Mouse (Mus musculus): ENCODE data around the gene Sigmar1. TPM values are rescaled to one million over a fixed set of nuclear protein-coding genes. Genes with fewer than 3 reads are reported as not detected.

The Sigmar1 gene
- polyA plus RNA-seq, 1 experiment: not detected

DNA sequence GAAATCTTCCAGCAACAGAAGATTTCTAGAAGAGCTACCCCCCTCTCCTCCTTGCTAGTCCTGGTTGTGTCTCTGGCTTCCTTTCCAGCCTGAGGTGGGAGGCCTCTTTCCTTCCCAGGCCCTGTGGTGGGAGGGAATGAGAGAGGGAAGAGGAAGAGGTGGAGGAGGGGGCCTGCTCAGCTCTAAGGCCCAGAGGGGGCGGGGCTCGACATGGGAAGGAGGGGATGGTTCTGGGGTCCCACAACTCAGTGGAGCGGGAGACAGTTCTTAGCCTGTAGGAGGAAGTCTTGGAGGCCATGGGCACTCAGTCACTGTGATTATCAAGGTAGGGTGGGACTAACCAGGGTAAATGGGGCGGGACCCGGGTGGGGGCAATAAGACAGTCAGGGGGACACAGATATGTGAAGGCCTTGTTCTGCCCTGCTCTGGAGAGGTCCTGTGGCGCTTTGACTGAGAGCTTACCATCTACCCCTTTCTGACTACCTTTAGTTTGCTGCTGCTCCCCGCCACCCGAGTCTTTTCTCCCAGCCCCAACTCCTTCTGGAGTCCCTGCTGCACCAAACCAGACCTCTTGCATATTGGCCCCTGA lies 6.2 kb upstream of the Sigmar1 start:
- no peak overlapping the region for H3K27ac ChIP-seq (ENCODE audit: insufficient read depth, low read depth, low read length)
- WGBS: 74% methylated on average over 8 of the region's 8 CpGs
- H3K4me1 ChIP-seq (ENCODE audit: control insufficient read depth, insufficient read depth, low read length): peaks cover 24% of the 10 kb centered on the region
- H3K4me3 ChIP-seq (ENCODE audit: insufficient read depth, low read depth, low read length): no peak overlapping the region
- TF ChIP-seq POLR2A (IDR thresholded peaks at IDR 0.05; ENCODE audit: insufficient read depth, low read depth, low read length) (no peak), CTCF (IDR thresholded peaks at IDR 0.05; ENCODE audit: insufficient read depth, low read depth, low read length) (no peak)

DNA sequence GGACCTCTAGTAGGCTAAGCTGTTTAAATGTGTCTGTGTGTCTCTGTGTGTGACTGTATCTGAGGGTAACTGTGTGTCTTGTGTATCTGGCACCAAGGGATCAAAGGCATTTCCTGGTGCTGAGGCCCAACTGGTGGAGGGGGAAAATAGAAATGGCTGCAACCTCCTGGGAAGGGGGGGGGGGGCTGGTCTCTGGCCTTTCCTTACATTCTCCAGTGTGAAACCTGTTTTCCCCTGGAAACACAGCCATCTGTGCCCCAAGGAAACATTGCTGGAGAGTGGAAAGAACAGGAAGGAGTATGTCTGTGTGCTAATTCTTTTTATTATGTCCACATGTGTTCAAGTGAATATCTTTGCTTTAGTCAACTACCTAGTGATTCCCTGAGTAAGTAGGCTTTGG lies 5.7 kb upstream of the Sigmar1 start:
- Histone ChIP-seq H3K4me3 (ENCODE audit: insufficient read depth, low read depth, low read length) (no peak overlapping the region), H3K27ac (ENCODE audit: insufficient read depth, low read depth, low read length) (no peak overlapping the region)
- TF ChIP-seq CTCF (IDR thresholded peaks at IDR 0.05; ENCODE audit: insufficient read depth, low read depth, low read length): no peak
- no peak for TF ChIP-seq POLR2A (IDR thresholded peaks at IDR 0.05; ENCODE audit: insufficient read depth, low read depth, low read length)

DNA sequence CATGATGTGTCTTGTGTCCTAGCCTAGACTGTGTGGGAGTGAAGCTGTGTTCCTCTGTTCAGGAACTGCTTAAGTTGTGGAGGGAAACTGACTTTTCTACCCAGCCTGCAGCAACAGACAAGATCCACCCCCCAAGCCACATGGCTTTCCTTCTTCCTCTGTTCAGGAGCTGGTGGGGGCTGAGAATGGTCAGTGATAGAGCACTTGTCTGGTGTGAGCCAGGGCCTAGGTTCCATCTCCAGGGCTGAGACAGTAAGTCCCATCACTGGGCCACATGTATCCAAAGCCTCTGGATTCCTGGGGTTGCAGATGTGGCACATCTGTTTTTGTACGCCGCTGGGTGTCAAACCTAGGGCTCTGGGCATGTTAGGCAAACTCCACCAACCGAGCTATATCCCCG lies 5.0 kb upstream of the Sigmar1 start:
- no peak for TF ChIP-seq CTCF (IDR thresholded peaks at IDR 0.05; ENCODE audit: insufficient read depth, low read depth, low read length)
- no peak for TF ChIP-seq POLR2A (IDR thresholded peaks at IDR 0.05; ENCODE audit: insufficient read depth, low read depth, low read length)
- Histone ChIP-seq H3K4me3 (ENCODE audit: insufficient read depth, low read depth, low read length) (no peak overlapping the region), H3K4me1 (ENCODE audit: control insufficient read depth, insufficient read depth, low read length) (peaks cover 29% of the 10 kb centered on the region), H3K27ac (ENCODE audit: insufficient read depth, low read depth, low read length) (no peak overlapping the region)
- WGBS: 74% methylated on average over 4 of the region's 4 CpGs

More for the DNA sequence above, 5.7 kb upstream of the Sigmar1 start:
- peaks cover 24% of the 10 kb centered on the region for H3K4me1 ChIP-seq (ENCODE audit: control insufficient read depth, insufficient read depth, low read length)

DNA sequence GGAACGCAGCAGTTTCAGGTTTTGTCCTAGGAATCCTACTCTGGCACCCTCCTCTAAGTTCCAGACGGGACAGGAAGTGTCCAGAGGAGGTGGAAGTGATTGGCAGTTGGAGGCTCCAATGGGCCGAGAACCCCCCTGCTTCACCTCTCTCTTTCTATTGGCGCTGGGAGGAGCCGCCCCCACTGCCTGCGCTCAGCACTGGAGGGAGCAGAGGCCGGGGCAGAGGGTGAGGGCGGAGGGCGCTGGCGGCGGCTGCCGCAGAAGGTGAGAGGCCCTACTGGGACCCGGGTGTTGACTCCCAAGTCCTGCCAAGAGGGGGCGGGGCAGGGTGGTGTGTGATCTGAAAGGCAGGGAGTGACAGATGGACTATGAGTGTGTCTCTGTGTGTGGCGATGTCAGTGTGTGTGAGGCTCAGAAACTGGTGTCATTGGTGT lies 4.3 kb upstream of the Sigmar1 start:
- peak; percentile 22; the same call in 1 of the 2 replicates for TF ChIP-seq POLR2A (IDR thresholded peaks at IDR 0.05; ENCODE audit: insufficient read depth, low read depth, low read length)
- TF ChIP-seq CTCF (IDR thresholded peaks at IDR 0.05; ENCODE audit: insufficient read depth, low read depth, low read length): no peak
- Histone ChIP-seq H3K4me1 (ENCODE audit: control insufficient read depth, insufficient read depth, low read length) (peaks cover 29% of the 10 kb centered on the region), H3K4me3 (ENCODE audit: insufficient read depth, low read depth, low read length) (peak overlapping the region; percentile 38), H3K27ac (ENCODE audit: insufficient read depth, low read depth, low read length) (no peak overlapping the region)
- 24% methylated on average over 15 of the region's 15 CpGs for WGBS

DNA sequence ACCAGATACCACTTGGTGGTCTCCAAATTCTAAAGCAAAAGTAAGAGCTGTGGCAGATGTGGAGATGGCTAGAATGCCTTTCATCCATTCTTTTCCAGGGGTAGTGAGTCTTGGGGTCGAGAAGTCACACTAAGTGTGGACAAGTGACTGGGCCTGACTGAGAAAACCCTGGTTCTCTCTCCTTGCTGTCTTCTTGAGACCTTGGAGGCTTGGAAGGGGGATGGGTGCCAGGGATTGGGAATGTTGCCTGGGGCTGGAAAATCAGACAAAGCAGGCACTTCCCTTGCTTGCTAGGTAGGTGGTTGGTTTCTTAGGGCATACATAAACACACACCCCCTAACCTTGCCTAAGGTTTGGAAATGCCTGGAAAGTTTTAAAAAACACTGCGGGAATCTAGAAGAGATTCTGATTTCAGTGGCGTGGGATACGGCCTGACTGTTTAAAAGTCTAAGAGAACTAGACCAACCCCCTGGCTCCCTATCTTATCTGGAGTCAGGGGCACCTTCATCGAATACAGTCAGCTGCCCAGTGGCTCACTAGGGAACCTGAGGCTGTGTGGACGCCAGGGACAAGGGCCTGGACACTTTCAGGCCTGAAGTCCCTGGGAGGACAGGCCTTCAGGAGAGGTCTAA lies 3.8 kb upstream of the Sigmar1 start:
- 68% methylated on average over 6 of the region's 6 CpGs for WGBS
- H3K4me1 ChIP-seq (ENCODE audit: control insufficient read depth, insufficient read depth, low read length): peaks cover 32% of the 10 kb centered on the region
- H3K27ac ChIP-seq (ENCODE audit: insufficient read depth, low read depth, low read length): no peak overlapping the region
- no peak overlapping the region for H3K4me3 ChIP-seq (ENCODE audit: insufficient read depth, low read depth, low read length)
- TF ChIP-seq POLR2A (IDR thresholded peaks at IDR 0.05; ENCODE audit: insufficient read depth, low read depth, low read length) (no peak), CTCF (IDR thresholded peaks at IDR 0.05; ENCODE audit: insufficient read depth, low read depth, low read length) (no peak)

DNA sequence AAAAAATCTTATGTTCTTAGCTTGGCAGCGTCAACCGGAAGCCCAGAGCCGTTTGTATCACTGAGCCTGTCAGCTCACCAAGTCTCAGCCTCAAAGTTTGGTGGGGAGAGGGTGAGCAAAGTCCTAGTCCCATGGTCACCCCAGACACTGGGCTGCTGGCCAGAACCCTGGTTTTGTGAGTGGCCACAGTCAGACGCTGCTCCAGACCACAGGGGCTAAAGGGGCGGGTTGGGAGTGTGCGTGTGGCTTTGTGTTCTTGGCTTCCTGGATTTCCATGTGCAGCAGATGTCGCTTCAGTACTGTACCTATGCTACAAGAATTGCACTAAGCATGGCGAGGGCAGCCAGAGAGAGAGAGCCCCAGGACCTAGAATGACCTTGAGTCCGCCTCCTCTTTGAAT lies 3.2 kb upstream of the Sigmar1 start:
- Histone ChIP-seq H3K4me3 (ENCODE audit: insufficient read depth, low read depth, low read length) (no peak overlapping the region), H3K27ac (ENCODE audit: insufficient read depth, low read depth, low read length) (no peak overlapping the region), H3K4me1 (ENCODE audit: control insufficient read depth, insufficient read depth, low read length) (peaks cover 33% of the 10 kb centered on the region)
- 67% methylated on average over 9 of the region's 9 CpGs for WGBS
- no peak for TF ChIP-seq CTCF (IDR thresholded peaks at IDR 0.05; ENCODE audit: insufficient read depth, low read depth, low read length)

DNA sequence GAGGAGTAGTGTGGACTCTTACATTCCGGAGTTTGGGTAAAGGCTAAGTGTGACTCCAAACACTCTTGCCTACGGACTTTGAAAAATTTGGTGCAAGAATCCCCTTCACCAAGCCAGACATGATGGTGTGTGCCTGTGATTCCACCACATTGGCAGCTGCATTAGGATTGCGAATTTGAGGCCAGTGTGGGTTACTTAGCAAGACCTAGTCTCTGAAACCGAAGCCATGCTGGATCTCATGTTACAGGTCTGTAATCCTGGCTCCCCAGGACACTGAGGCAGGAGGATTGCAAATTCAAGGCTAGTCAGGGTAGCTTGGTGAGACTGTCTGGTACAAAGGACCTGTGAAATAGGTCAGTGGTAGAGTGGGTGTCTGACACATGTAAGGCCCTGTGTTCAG lies 2.7 kb upstream of the Sigmar1 start:
- TF ChIP-seq POLR2A (IDR thresholded peaks at IDR 0.05; ENCODE audit: insufficient read depth, low read depth, low read length) (no peak), CTCF (IDR thresholded peaks at IDR 0.05; ENCODE audit: insufficient read depth, low read depth, low read length) (no peak)
- H3K4me3 ChIP-seq (ENCODE audit: insufficient read depth, low read depth, low read length): no peak overlapping the region
- H3K4me1 ChIP-seq (ENCODE audit: control insufficient read depth, insufficient read depth, low read length): peaks cover 33% of the 10 kb centered on the region
- WGBS: 92% methylated on average over 4 of the region's 4 CpGs
- H3K27ac ChIP-seq (ENCODE audit: insufficient read depth, low read depth, low read length): no peak overlapping the region

DNA sequence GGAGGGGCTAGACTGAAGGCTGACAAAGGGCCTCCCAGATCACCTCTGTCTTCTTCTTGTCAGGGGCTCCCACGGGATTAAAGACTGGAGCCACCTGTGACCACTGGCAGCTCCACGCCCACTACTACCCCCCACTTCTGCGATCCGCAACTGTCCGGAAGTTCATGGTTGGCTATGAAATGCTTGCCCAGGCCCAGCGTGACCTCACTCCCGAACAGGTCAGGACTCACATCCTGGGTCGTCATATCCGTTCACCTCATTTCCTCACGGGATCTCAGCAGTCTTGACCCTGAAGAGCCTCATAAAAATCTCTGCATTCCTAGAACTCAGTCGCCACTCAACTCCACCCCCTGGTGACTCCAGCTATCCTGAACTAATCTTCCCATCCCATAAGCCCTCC lies 2.1 kb upstream of the Sigmar1 start:
- Histone ChIP-seq H3K4me3 (ENCODE audit: insufficient read depth, low read depth, low read length) (no peak overlapping the region), H3K4me1 (ENCODE audit: control insufficient read depth, insufficient read depth, low read length) (peaks cover 33% of the 10 kb centered on the region), H3K27ac (ENCODE audit: insufficient read depth, low read depth, low read length) (no peak overlapping the region)
- TF ChIP-seq POLR2A (IDR thresholded peaks at IDR 0.05; ENCODE audit: insufficient read depth, low read depth, low read length): no peak
- no peak for TF ChIP-seq CTCF (IDR thresholded peaks at IDR 0.05; ENCODE audit: insufficient read depth, low read depth, low read length)
- WGBS: 87% methylated on average over 11 of the region's 11 CpGs

DNA sequence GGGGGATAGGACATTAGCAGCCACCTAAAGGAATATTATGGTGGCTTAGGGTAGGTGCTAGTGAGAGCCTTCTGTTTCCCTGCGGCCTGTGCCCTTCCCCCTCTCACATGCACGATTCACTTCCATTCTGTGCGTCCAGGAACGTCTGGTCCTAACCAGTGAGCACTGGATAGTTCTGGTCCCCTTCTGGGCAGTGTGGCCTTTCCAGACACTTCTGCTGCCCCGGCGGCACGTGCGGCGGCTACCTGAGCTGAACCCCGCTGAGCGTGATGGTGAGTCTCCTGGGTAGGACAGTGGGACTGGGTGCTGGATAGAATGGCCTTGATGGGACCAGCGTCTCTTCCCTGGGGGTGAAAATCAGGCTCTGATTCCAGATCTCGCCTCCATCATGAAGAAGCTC lies 1.4 kb upstream of the Sigmar1 start:
- Histone ChIP-seq H3K27ac (ENCODE audit: insufficient read depth, low read depth, low read length) (no peak overlapping the region), H3K4me3 (ENCODE audit: insufficient read depth, low read depth, low read length) (no peak overlapping the region), H3K4me1 (ENCODE audit: control insufficient read depth, insufficient read depth, low read length) (peaks cover 27% of the 10 kb centered on the region)
- TF ChIP-seq CTCF (IDR thresholded peaks at IDR 0.05; ENCODE audit: insufficient read depth, low read depth, low read length): no peak
- no peak for TF ChIP-seq POLR2A (IDR thresholded peaks at IDR 0.05; ENCODE audit: insufficient read depth, low read depth, low read length)
- 97% methylated on average over 13 of the region's 13 CpGs for WGBS
